Mouse (Mus musculus) bone marrow macrophage, adult 2 months (primary cell): ENCODE measurements around the gene Olfr49.

Source experiments
- CTCF ChIP-seq: IDR thresholded peaks from 2 replicates; pipeline ENCODE4 v1.5.1; 2012; ENCODE audit warnings: low read depth, mild to moderate bottlenecking, low read length, moderate library complexity
- POLR2A ChIP-seq: IDR thresholded peaks from 2 replicates; pipeline ENCODE4 v1.6.1; 2012; ENCODE audit warnings: mild to moderate bottlenecking, low read depth, low read length, borderline replicate concordance

DNA sequence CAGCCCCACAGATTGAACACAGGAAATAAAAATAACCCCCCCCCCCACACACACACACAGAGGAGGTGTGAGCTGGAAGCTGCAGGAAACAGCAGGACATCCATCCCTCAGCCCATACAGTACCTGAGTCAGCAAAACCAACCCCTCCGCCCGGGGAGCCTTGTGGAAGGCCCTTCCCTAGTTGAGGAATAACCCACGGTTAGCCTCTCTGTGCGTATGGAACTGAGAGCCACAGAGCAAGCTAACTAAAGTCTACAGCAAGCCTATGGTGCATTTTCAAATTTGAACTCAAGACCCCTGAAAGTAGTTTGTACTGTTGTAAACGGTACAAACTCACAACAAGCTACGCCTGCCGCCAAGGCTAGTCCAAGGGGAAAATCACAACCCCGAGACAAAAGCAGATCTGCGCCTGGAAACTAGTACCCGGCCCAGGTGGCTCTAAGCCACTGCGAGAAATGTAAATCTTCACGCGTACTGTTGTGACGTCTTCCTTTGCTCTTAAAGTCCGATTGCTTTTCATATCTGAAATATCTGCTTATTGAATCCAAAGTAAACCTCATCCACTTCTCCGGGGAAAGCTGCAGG lies 51.1 kb downstream of the Olfr49 start:
- TF ChIP-seq CTCF (no peak), POLR2A (no peak)
